Mouse (Mus musculus): ENCODE data around the gene Carmil1. TPM values are rescaled to one million over a fixed set of nuclear protein-coding genes. Genes with fewer than 3 reads are reported as not detected.
A peak's percentile ranks its signal among the peaks of the same experiment; 100 is the strongest.

The Carmil1 gene
- polyA plus RNA-seq, 1 experiment from 2014 or later: 25.4 TPM

GRCm38 (mm10) chr13:24135282-24136230, 145.0 kb downstream of the Carmil1 start:
- no peak overlapping the region for H3K4me3 ChIP-seq
- 46% methylated on average over 21 of the region's 21 CpGs for WGBS
- ATAC-seq (ENCODE audit: low read depth): 0 out of 2 replicates have a peak, but pooled peaks have one; percentile 11
- H3K27ac ChIP-seq (replicated peaks): 0 out of 2 replicates have a peak overlapping the region, but pooled peaks have one; percentile 7
- no peaks in the 10 kb centered on the region for H3K27me3 ChIP-seq
- peak overlapping the region; percentile 9; the same call in 1 of the 2 replicates for H3K4me2 ChIP-seq
- peaks cover 11% of the 10 kb centered on the region; the same call in 1 of the 2 replicates for H3K4me1 ChIP-seq (replicated peaks)
- no peaks in the 10 kb centered on the region for H3K36me3 ChIP-seq
- H3K9ac ChIP-seq: no peak overlapping the region
- no peaks in the 10 kb centered on the region for H3K9me3 ChIP-seq

GRCm38 (mm10) chr13:24132866-24133265, 147.7 kb downstream of the Carmil1 start:
- Histone ChIP-seq H3K27ac (replicated peaks) (no peak overlapping the region), H3K9ac (no peak overlapping the region), H3K4me1 (replicated peaks) (peaks cover 11% of the 10 kb centered on the region; the same call in 1 of the 2 replicates), H3K4me3 (no peak overlapping the region), H3K4me2 (no peak overlapping the region), H3K27me3 (no peaks in the 10 kb centered on the region), H3K36me3 (no peaks in the 10 kb centered on the region), H3K9me3 (no peaks in the 10 kb centered on the region)
- ATAC-seq (ENCODE audit: low read depth): no peak
- 86% methylated on average over 3 of the region's 3 CpGs for WGBS

GRCm38 (mm10) chr13:24131319-24131718, 149.3 kb downstream of the Carmil1 start:
- no peaks in the 10 kb centered on the region for H3K36me3 ChIP-seq
- WGBS: 92% methylated on average over 5 of the region's 5 CpGs

GRCm38 (mm10) chr13:24130741-24131140, 149.9 kb downstream of the Carmil1 start:
- ATAC-seq (ENCODE audit: low read depth): no peak
- Histone ChIP-seq H3K9ac (no peak overlapping the region), H3K4me2 (no peak overlapping the region), H3K27ac (replicated peaks) (no peak overlapping the region), H3K9me3 (no peaks in the 10 kb centered on the region), H3K27me3 (no peaks in the 10 kb centered on the region), H3K4me1 (replicated peaks) (peaks cover 7% of the 10 kb centered on the region; the same call in 1 of the 2 replicates), H3K4me3 (no peak overlapping the region), H3K36me3 (no peaks in the 10 kb centered on the region)
- WGBS: 94% methylated on average over 2 of the region's 2 CpGs

More at GRCm38 (mm10) chr13:24131319-24131718, 149.3 kb downstream of the Carmil1 start:
- no peak for ATAC-seq (ENCODE audit: low read depth)
- Histone ChIP-seq H3K4me1 (replicated peaks) (peaks cover 11% of the 10 kb centered on the region; the same call in 1 of the 2 replicates), H3K27ac (replicated peaks) (no peak overlapping the region), H3K9me3 (no peaks in the 10 kb centered on the region), H3K4me3 (no peak overlapping the region), H3K4me2 (no peak overlapping the region), H3K27me3 (no peaks in the 10 kb centered on the region), H3K9ac (no peak overlapping the region)

- H3K36me3 ChIP-seq: no peaks in the 10 kb centered on the region
- H3K27me3 ChIP-seq: no peaks in the 10 kb centered on the region
- H3K27ac ChIP-seq (replicated peaks): no peak overlapping the region
- no peak overlapping the region for H3K4me2 ChIP-seq
- no peaks in the 10 kb centered on the region for H3K9me3 ChIP-seq
- WGBS: 91% methylated on average over 1 of the region's 1 CpGs
- ATAC-seq (ENCODE audit: low read depth): no peak
- no peaks in the 10 kb centered on the region for H3K4me1 ChIP-seq (replicated peaks)
- no peak overlapping the region for H3K9ac ChIP-seq
- H3K4me3 ChIP-seq: no peak overlapping the region
Observed at GRCm38 (mm10) chr13:24128731-24129130, 151.9 kb downstream of the Carmil1 start.

- no peaks in the 10 kb centered on the region for H3K4me1 ChIP-seq (replicated peaks)
- no peak for ATAC-seq (ENCODE audit: low read depth)
- H3K36me3 ChIP-seq: no peaks in the 10 kb centered on the region
- H3K4me2 ChIP-seq: no peak overlapping the region
- H3K4me3 ChIP-seq: no peak overlapping the region
- no peak overlapping the region for H3K27ac ChIP-seq (replicated peaks)
- H3K27me3 ChIP-seq: no peaks in the 10 kb centered on the region
- 91% methylated on average over 6 of the region's 6 CpGs for WGBS
- H3K9ac ChIP-seq: no peak overlapping the region
- H3K9me3 ChIP-seq: no peaks in the 10 kb centered on the region
Observed at GRCm38 (mm10) chr13:24125865-24126264, 154.7 kb downstream of the Carmil1 start.

GRCm38 (mm10) chr13:24117181-24117812, 163.3 kb downstream of the Carmil1 start:
- 84% methylated on average over 7 of the region's 7 CpGs for WGBS
- H3K4me2 ChIP-seq: no peak overlapping the region
- no peak overlapping the region for H3K27ac ChIP-seq (replicated peaks)
- H3K36me3 ChIP-seq: peaks cover 4% of the 10 kb centered on the region; the same call in 1 of the 2 replicates
- no peak for ATAC-seq (ENCODE audit: low read depth)
- no peaks in the 10 kb centered on the region for H3K27me3 ChIP-seq
- no peak overlapping the region for H3K9ac ChIP-seq
- H3K4me3 ChIP-seq: no peak overlapping the region
- H3K9me3 ChIP-seq: no peaks in the 10 kb centered on the region
- H3K4me1 ChIP-seq (replicated peaks): no peaks in the 10 kb centered on the region

GRCm38 (mm10) chr13:24112689-24113348, 167.8 kb downstream of the Carmil1 start:
- no peak; the same call in 1 of the 2 replicates for ATAC-seq (ENCODE audit: low read depth)
- H3K27me3 ChIP-seq: no peaks in the 10 kb centered on the region
- H3K36me3 ChIP-seq: no peaks in the 10 kb centered on the region; the same call in 1 of the 2 replicates
- H3K4me2 ChIP-seq: no peak overlapping the region
- H3K27ac ChIP-seq (replicated peaks): no peak overlapping the region
- no peak overlapping the region for H3K9ac ChIP-seq
- no peaks in the 10 kb centered on the region for H3K4me1 ChIP-seq (replicated peaks)
- H3K4me3 ChIP-seq: no peak overlapping the region
- WGBS: 76% methylated on average over 9 of the region's 9 CpGs
- no peaks in the 10 kb centered on the region for H3K9me3 ChIP-seq

- no peak overlapping the region for H3K4me2 ChIP-seq
- no peak overlapping the region for H3K27ac ChIP-seq (replicated peaks)
- ATAC-seq (ENCODE audit: low read depth): no peak
- no peak overlapping the region for H3K9ac ChIP-seq
- peaks cover 14% of the 10 kb centered on the region for H3K4me1 ChIP-seq (replicated peaks)
- no peaks in the 10 kb centered on the region; the same call in 1 of the 2 replicates for H3K36me3 ChIP-seq
- H3K4me3 ChIP-seq: no peak overlapping the region
- H3K9me3 ChIP-seq: no peaks in the 10 kb centered on the region
- H3K27me3 ChIP-seq: no peaks in the 10 kb centered on the region
- 70% methylated on average over 7 of the region's 7 CpGs for WGBS
Observed at GRCm38 (mm10) chr13:24110329-24110728, 170.3 kb downstream of the Carmil1 start.

GRCm38 (mm10) chr13:24108282-24108681, 172.3 kb downstream of the Carmil1 start:
- no peaks in the 10 kb centered on the region for H3K27me3 ChIP-seq
- H3K27ac ChIP-seq (replicated peaks): no peak overlapping the region
- ATAC-seq (ENCODE audit: low read depth): no peak
- 48% methylated on average over 7 of the region's 7 CpGs for WGBS
- H3K9ac ChIP-seq: no peak overlapping the region
- peaks cover 21% of the 10 kb centered on the region for H3K4me1 ChIP-seq (replicated peaks)
- H3K9me3 ChIP-seq: no peaks in the 10 kb centered on the region
- no peak overlapping the region for H3K4me3 ChIP-seq
- H3K4me2 ChIP-seq: no peak overlapping the region
- H3K36me3 ChIP-seq: no peaks in the 10 kb centered on the region; the same call in 1 of the 2 replicates

- WGBS: 87% methylated on average over 3 of the region's 3 CpGs
- H3K27ac ChIP-seq (replicated peaks): no peak overlapping the region
Observed at GRCm38 (mm10) chr13:24107058-24107457, 173.5 kb downstream of the Carmil1 start.

More at GRCm38 (mm10) chr13:24107058-24107457, 173.5 kb downstream of the Carmil1 start:
- no peaks in the 10 kb centered on the region; the same call in 1 of the 2 replicates for H3K36me3 ChIP-seq
- ATAC-seq (ENCODE audit: low read depth): no peak
- no peak overlapping the region for H3K4me2 ChIP-seq
- peaks cover 24% of the 10 kb centered on the region for H3K4me1 ChIP-seq (replicated peaks)
- H3K4me3 ChIP-seq: no peak overlapping the region
- no peaks in the 10 kb centered on the region for H3K9me3 ChIP-seq
- no peaks in the 10 kb centered on the region for H3K27me3 ChIP-seq
- H3K9ac ChIP-seq: no peak overlapping the region
